Mouse (Mus musculus) urinary bladder, postnatal 0 days (tissue): ENCODE measurements around the gene Olfr734. TPM values are rescaled to one million over a fixed set of nuclear protein-coding genes. Genes with fewer than 3 reads are reported as not detected.

Source experiments
- polyA plus RNA-seq: library from polyadenylated mRNA; unstranded; fragments of >200 nt; fragmentation: Nextera tagmentation; extraction: Ambion mirVana; gene quantifications from 2 replicates; pipeline ENCODE4 v1.2.1, GENCODE M21; 2015

Gene Olfr734
- not detected in 2 replicates for polyA plus RNA-seq

DNA sequence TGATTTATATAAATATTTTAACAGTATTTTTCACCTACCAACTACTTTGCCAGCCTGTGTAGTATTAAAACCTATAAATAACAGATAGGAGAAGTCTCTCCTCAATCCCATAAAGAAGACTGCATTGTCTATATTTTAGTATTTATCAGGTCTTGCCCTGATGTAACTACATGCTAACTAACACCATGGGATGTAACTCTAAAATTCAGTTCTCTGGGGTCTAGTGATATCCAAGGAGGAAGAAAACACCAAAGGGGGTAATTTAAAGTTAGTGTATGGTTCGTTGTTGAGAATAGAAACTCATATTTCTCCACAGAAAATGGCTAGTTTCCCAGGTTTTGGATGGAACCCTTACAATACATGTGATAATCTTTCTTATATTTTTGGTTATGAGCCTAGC lies at the start of gene Olfr734:
Olfr734 (minus strand) TSS at position 101 of the 400 bp plus-strand sequence.

DNA sequence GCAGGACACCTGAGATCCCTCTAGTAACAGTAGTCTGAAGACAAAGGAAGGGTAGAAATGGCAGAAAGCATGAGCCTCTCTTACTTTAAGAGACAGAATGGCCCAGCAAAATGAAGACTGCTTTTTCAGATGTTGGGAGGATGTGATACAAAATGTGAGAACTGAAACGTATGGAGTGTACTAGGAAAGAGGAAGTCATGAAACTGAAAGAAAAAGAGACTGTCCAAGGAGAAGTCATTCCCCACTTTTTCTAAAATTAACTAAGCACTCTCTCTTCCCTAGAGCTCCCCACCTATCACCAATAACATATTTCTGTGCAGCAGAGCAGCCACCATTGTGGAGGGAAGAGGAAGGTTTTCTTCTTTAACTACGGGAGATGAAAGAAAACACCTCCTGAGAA lies 31.0 kb upstream of the Olfr734 start, which contains the start of gene Tlr11:
Tlr11 (plus strand) TSS at position 322 of the 400 bp plus-strand sequence.

DNA sequence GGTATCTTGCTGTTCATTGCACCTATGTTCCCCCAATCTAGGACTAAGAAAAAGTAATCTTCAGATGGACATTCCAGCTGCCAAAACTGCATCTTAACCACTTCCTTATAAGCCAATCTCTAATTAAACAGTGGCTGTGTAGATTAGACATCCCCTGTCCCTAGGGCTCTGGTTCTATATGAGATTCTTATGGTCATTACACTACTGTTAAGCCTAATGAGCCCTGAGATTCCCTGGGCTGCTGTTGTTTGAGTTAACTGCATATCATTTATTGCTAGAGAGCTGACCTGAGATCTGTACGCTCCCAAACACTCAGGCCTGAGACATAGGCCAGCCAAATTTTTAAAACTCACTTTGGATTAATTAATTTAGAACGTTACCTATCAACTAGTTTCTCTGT lies 22.2 kb upstream of the Olfr734 start, which contains the start of gene Olfr735:
Olfr735 (minus strand) TSS at position 77 of the 400 bp plus-strand sequence.

DNA sequence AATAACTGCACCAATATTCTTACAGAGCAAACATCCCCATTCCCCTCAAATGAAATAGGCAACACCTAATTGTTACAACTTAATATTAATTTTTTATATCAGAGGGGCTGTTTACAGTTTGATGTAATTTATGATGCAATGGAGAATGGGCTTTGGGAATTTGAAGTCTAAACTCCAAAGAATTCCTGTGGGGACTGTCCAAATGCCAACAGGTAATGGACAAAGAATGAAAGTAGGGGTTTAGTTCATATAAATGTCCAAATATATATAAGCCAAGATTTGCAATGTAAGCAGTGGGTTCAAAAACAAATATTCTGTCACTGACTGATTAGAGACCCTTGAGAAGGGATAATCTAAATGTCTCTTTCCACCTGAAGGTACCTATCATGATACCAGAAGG lies 25.1 kb downstream of the Olfr734 start, which contains the start of gene Olfr733:
Olfr733 (minus strand) TSS at position 101 of the 400 bp plus-strand sequence.

DNA sequence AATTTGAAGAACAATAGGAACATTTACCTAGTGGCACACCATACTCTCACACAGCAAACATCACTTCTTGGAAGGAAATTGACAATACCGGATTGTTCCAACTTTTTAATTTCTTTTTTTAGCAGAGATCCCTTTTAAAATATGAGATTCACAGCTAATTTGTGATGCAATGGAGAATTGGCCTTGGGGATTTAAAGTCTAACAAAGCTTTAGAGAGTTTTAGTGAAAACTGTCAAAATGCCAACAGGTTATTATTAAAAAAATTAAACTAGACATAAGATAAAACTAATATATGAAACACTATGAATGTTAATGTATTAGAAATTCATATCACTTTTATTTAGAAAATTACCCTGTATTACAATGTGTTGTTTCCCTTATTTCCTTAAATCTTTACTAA lies 42.5 kb downstream of the Olfr734 start, which contains the start of gene Olfr732:
Olfr732 (minus strand) TSS at position 101 of the 400 bp plus-strand sequence.

Other genes with a start within 250 kb of the Olfr734 start
- not detected in 2 replicates for gene Olfr726, start 235.8 kb downstream of the Olfr734 start, polyA plus RNA-seq
- gene Olfr727, start 203.6 kb downstream of the Olfr734 start, polyA plus RNA-seq = not detected in 2 replicates
- not detected in 2 replicates for gene Olfr728, start 184.1 kb downstream of the Olfr734 start, polyA plus RNA-seq
- gene Olfr729, start 173.9 kb downstream of the Olfr734 start, polyA plus RNA-seq = not detected in 2 replicates
- gene Olfr730, start 138.6 kb downstream of the Olfr734 start, polyA plus RNA-seq = not detected in 2 replicates
- not detected in 2 replicates for gene Olfr731, start 84.9 kb downstream of the Olfr734 start, polyA plus RNA-seq
- not detected in 2 replicates for gene Olfr732, start 42.6 kb downstream of the Olfr734 start, polyA plus RNA-seq
- not detected in 2 replicates for gene Olfr733, start 25.2 kb downstream of the Olfr734 start, polyA plus RNA-seq
- not detected in 2 replicates for gene Olfr735, start 22.1 kb upstream of the Olfr734 start, polyA plus RNA-seq
- not detected in 2 replicates for gene Tlr11, start 31.2 kb upstream of the Olfr734 start, polyA plus RNA-seq
- not detected in 2 replicates for gene Olfr736, start 54.4 kb upstream of the Olfr734 start, polyA plus RNA-seq
- gene Olfr738, start 80.8 kb upstream of the Olfr734 start, polyA plus RNA-seq = not detected in 2 replicates
- not detected in 2 replicates for gene Olfr739, start 91.9 kb upstream of the Olfr734 start, polyA plus RNA-seq
- not detected in 2 replicates for gene Olfr740, start 118.8 kb upstream of the Olfr734 start, polyA plus RNA-seq
- gene Olfr741, start 146.0 kb upstream of the Olfr734 start, polyA plus RNA-seq = not detected in 2 replicates
- gene Olfr742, start 176.8 kb upstream of the Olfr734 start, polyA plus RNA-seq = not detected in 2 replicates
- gene Olfr743, start 195.1 kb upstream of the Olfr734 start, polyA plus RNA-seq = not detected in 2 replicates